ENCODE assay signal across 24 mouse cellular contexts in genomic region chr17:35205380-35205769, GRCm38 (mm10). TPM values are rescaled to one million over a fixed set of nuclear protein-coding genes. Genes with fewer than 3 reads are reported as not detected.
DNase-seq lines count a peak whose midpoint lies in the region; ATAC-seq and TF ChIP-seq lines count a peak whose summit lies in the region.
"Had no signal": no experiment of that assay in that cellular context is flagged by ENCODE, and none has a peak within 500 bp of the region (broad histone marks: within the 10 kb centered on the region; RNA-seq: fewer than 3 reads in every experiment).

No protein-coding gene starts in this region.

- no peak for ATAC-seq in heart, embryonic 13.5 days (ENCODE audit: extremely low read depth, insufficient number of reproducible peaks, low FRiP score, low TSS enrichment)
- no peak for ATAC-seq in limb, embryonic 13.5 days (ENCODE audit: low FRiP score, low read depth)
- ATAC-seq in liver, postnatal 0 days = no peak
- ATAC-seq: intestine, embryonic 16.5 days; lung, postnatal 0 days had no signal

- intact Hi-C loops in heart, adult 2 months (cut with DNase I) = no loop called here

- H3K36me3 ChIP-seq in heart, embryonic 13.5 days = no peaks in the 10 kb centered on the region
- no peaks in the 10 kb centered on the region for H3K36me3 ChIP-seq in heart, adult 2 months (ENCODE audit: control insufficient read depth, insufficient read depth, low read length)
- H3K36me3 ChIP-seq in limb, embryonic 13.5 days = no peaks in the 10 kb centered on the region
- no peaks in the 10 kb centered on the region for H3K36me3 ChIP-seq in limb, embryonic 10.5 days
- H3K36me3 ChIP-seq in thymus, adult 2 months (ENCODE audit: control insufficient read depth, insufficient read depth, low read length) = no peaks in the 10 kb centered on the region
- no peaks in the 10 kb centered on the region for H3K36me3 ChIP-seq in liver, postnatal 0 days (replicated peaks; ENCODE audit: insufficient read depth, low read length)
- H3K36me3 ChIP-seq: embryonic facial prominence, embryonic 13.5 days; limb, embryonic 12.5 days had no signal

- H3K9ac ChIP-seq in heart, embryonic 13.5 days = no peak overlapping the region; the same call in 1 of the 2 replicates
- no peak overlapping the region for H3K9ac ChIP-seq in heart, adult 2 months (ENCODE audit: low read depth, low read length)
- H3K9ac ChIP-seq in limb, embryonic 13.5 days = 0 out of 2 replicates have a peak overlapping the region, but pooled peaks have one; percentile 13
- no peak overlapping the region for H3K9ac ChIP-seq in liver, postnatal 0 days (replicated peaks)
- H3K9ac ChIP-seq: embryonic facial prominence, embryonic 13.5 days; limb, embryonic 12.5 days; liver, embryonic 14.5 days had no signal

- TF ChIP-seq CTCF in heart, adult 2 months (IDR thresholded peaks at IDR 0.05) = no peak
- TF ChIP-seq CTCF in thymus, adult 2 months (IDR thresholded peaks at IDR 0.05; ENCODE audit: borderline replicate concordance, control insufficient read depth, extremely low read depth, insufficient read depth, low read length, poor library complexity) = no peak
- no peak for TF ChIP-seq CTCF in liver, postnatal 0 days (IDR thresholded peaks at IDR 0.05; ENCODE audit: low read depth)

- no peak overlapping the region for H3K27ac ChIP-seq in heart, embryonic 13.5 days (replicated peaks)
- H3K27ac ChIP-seq in heart, adult 2 months = no peak overlapping the region
- H3K27ac ChIP-seq in limb, embryonic 13.5 days = no peak overlapping the region
- no peak overlapping the region for H3K27ac ChIP-seq in limb, embryonic 10.5 days
- H3K27ac ChIP-seq in thymus, adult 2 months (ENCODE audit: control insufficient read depth, insufficient read depth, low read length) = peak overlapping the region; percentile 79
- no peak overlapping the region for H3K27ac ChIP-seq in liver, postnatal 0 days (ENCODE audit: low read depth)
- H3K27ac ChIP-seq: embryonic facial prominence, embryonic 13.5 days; gastrocnemius, adult 2 months; limb, embryonic 12.5 days; liver, embryonic 14.5 days had no signal

- H3K4me1 ChIP-seq in heart, embryonic 13.5 days = peaks cover 6% of the 10 kb centered on the region
- peaks cover 2% of the 10 kb centered on the region for H3K4me1 ChIP-seq in heart, adult 2 months (ENCODE audit: control insufficient read depth, insufficient read depth, low read length)
- no peaks in the 10 kb centered on the region for H3K4me1 ChIP-seq in limb, embryonic 13.5 days
- peaks cover 3% of the 10 kb centered on the region for H3K4me1 ChIP-seq in limb, embryonic 10.5 days
- peaks cover 58% of the 10 kb centered on the region for H3K4me1 ChIP-seq in thymus, adult 2 months (replicated peaks; ENCODE audit: control insufficient read depth, insufficient read depth, low read length)
- H3K4me1 ChIP-seq in liver, postnatal 0 days (ENCODE audit: insufficient read depth) = peaks cover 17% of the 10 kb centered on the region
- H3K4me1 ChIP-seq: embryonic facial prominence, embryonic 13.5 days had no signal

- H3K9me3 ChIP-seq in heart, embryonic 13.5 days = no peaks in the 10 kb centered on the region
- H3K9me3 ChIP-seq in limb, embryonic 13.5 days = no peaks in the 10 kb centered on the region
- H3K9me3 ChIP-seq in limb, embryonic 10.5 days (replicated peaks) = no peaks in the 10 kb centered on the region
- no peaks in the 10 kb centered on the region for H3K9me3 ChIP-seq in liver, postnatal 0 days (ENCODE audit: low read length)
- H3K9me3 ChIP-seq: embryonic facial prominence, embryonic 13.5 days; limb, embryonic 12.5 days had no signal

- peak overlapping the region; percentile 3; the same call in 1 of the 2 replicates for H3K4me2 ChIP-seq in heart, embryonic 13.5 days
- H3K4me2 ChIP-seq in limb, embryonic 13.5 days (replicated peaks) = no peak overlapping the region
- no peak overlapping the region for H3K4me2 ChIP-seq in liver, postnatal 0 days (ENCODE audit: low read depth, low read length)
- H3K4me2 ChIP-seq: embryonic facial prominence, embryonic 13.5 days; limb, embryonic 12.5 days had no signal

- no peak overlapping the region for H3K4me3 ChIP-seq in heart, embryonic 13.5 days
- H3K4me3 ChIP-seq in heart, adult 2 months = no peak overlapping the region
- no peak overlapping the region for H3K4me3 ChIP-seq in limb, embryonic 13.5 days
- no peak overlapping the region; the same call in 1 of the 2 replicates for H3K4me3 ChIP-seq in limb, embryonic 10.5 days
- H3K4me3 ChIP-seq in thymus, adult 2 months (ENCODE audit: control insufficient read depth, insufficient read depth, low read length) = peak overlapping the region; percentile 30
- no peak overlapping the region for H3K4me3 ChIP-seq in liver, postnatal 0 days (ENCODE audit: low read depth, low read length)
- H3K4me3 ChIP-seq: embryonic facial prominence, embryonic 13.5 days; gastrocnemius, adult 2 months; limb, embryonic 12.5 days had no signal

- 37% methylated on average over 10 of the region's 10 CpGs for WGBS in heart, embryonic 13.5 days
- 70% methylated on average over 10 of the region's 10 CpGs for WGBS in heart, adult 2 months
- 54% methylated on average over 10 of the region's 10 CpGs for whole genome bisulfite sequencing in limb, embryonic 13.5 days
- WGBS in limb, embryonic 10.5 days = 56% methylated on average over 10 of the region's 10 CpGs
- 31% methylated on average over 10 of the region's 10 CpGs for WGBS in thymus, adult 2 months
- 55% methylated on average over 10 of the region's 10 CpGs for WGBS in liver, postnatal 0 days (ENCODE audit: insufficient replicate concordance)

- peaks cover 59% of the 10 kb centered on the region for H3K27me3 ChIP-seq in heart, embryonic 13.5 days (replicated peaks)
- no peaks in the 10 kb centered on the region; the same call in 1 of the 2 replicates for H3K27me3 ChIP-seq in heart, adult 2 months (ENCODE audit: control insufficient read depth, insufficient read depth, low read length)
- peaks cover 56% of the 10 kb centered on the region for H3K27me3 ChIP-seq in limb, embryonic 13.5 days
- H3K27me3 ChIP-seq in limb, embryonic 10.5 days (ENCODE audit: low read depth, poor library complexity, severe bottlenecking) = peaks cover 61% of the 10 kb centered on the region
- no peaks in the 10 kb centered on the region for H3K27me3 ChIP-seq in thymus, adult 2 months (ENCODE audit: control insufficient read depth, insufficient read depth, low read length)
- peaks cover 25% of the 10 kb centered on the region; the same call in 1 of the 2 replicates for H3K27me3 ChIP-seq in liver, postnatal 0 days (ENCODE audit: insufficient read depth, low read length)

- no peaks in the 10 kb centered on the region for H3K79me2 ChIP-seq in heart, adult 2 months (replicated peaks; ENCODE audit: control insufficient read depth, insufficient read depth, low read length)

- DNase-seq in heart, adult 2 months = no peak
- no peak for DNase-seq in limb, embryonic 10.5 days (ENCODE audit: low spot score)
- DNase-seq in thymus, adult 2 months = peak; percentile 35
- no peak for DNase-seq in thymus, postnatal 0 days (ENCODE audit: low spot score)
- DNase-seq in urinary bladder, postnatal 10 days (ENCODE audit: low spot score) = no peak
- no peak for DNase-seq in liver, postnatal 0 days
- DNase-seq: adrenal gland, postnatal 36 days; cerebellum, adult 9-10 months; gastrocnemius, adult 2 months; heart, adult 18-20 months; heart, postnatal 36 days; kidney, postnatal 10 days had no signal

- no peak for TF ChIP-seq EP300 in heart, adult 2 months (IDR thresholded peaks at IDR 0.05; ENCODE audit: insufficient read depth, low read depth, low read length)
- no peak for TF ChIP-seq EP300 in liver, postnatal 0 days (IDR thresholded peaks at IDR 0.05; ENCODE audit: low read depth)

- no peak for TF ChIP-seq POLR2A in heart, adult 2 months (IDR thresholded peaks at IDR 0.05; ENCODE audit: insufficient read depth, low read depth, low read length)
- TF ChIP-seq POLR2A in thymus, adult 2 months (IDR thresholded peaks at IDR 0.05; ENCODE audit: control insufficient read depth, extremely low read depth, insufficient read depth, low read length, poor library complexity) = no peak

RNA-seq across cellular contexts. Expression of gene Lta, which starts 0.2 kb away (rescaled TPM):
- polyA plus RNA-seq in heart, embryonic 13.5 days (2015; fragmentation: Nextera tagmentation; extraction: Ambion mirVana) = not detected in 2 replicates
- under 1 TPM in 1 of 2 experiments, not detected in 1; 0.23 TPM for total RNA-seq in heart, adult 2 months (2021)
- 0.12 TPM in 1 of 2 replicates, not detected in the other for polyA plus RNA-seq in heart, adult 2 months (2012; rRNA removed)
- not detected in 2 replicates for polyA plus RNA-seq in limb, embryonic 13.5 days (2015; fragmentation: Nextera tagmentation; extraction: Ambion mirVana)
- polyA plus RNA-seq in limb, embryonic 10.5 days (2016; fragmentation: Nextera tagmentation; extraction: Ambion mirVana) = not detected in 2 replicates
- polyA plus RNA-seq in thymus, adult 2 months (2012; rRNA removed) = 14.4 and 14.5 TPM in 2 replicates
- polyA plus RNA-seq in thymus, postnatal 0 days (2015; fragmentation: Nextera tagmentation; extraction: Ambion mirVana) = 4.4 and 4.7 TPM in 2 replicates
- polyA plus RNA-seq in liver, postnatal 0 days (2015; fragmentation: Nextera tagmentation; extraction: Ambion mirVana) = not detected in 2 replicates
- total RNA-seq: megakaryocyte, adult 5-6 weeks had no signal
- polyA plus RNA-seq: limb, embryonic 12.5 days had no signal

RNA-seq across cellular contexts. Expression of gene Tnf, which starts 3.6 kb away (rescaled TPM):
- 0.12 and 0.23 TPM in 2 replicates for polyA plus RNA-seq in heart, embryonic 13.5 days (2015; fragmentation: Nextera tagmentation; extraction: Ambion mirVana)
- under 1 TPM in 1 of 2 experiments, not detected in 1; 0.34 TPM for total RNA-seq in heart, adult 2 months (2021)
- polyA plus RNA-seq in heart, adult 2 months (2012; rRNA removed) = 0.38 and 0.80 TPM in 2 replicates
- polyA plus RNA-seq in limb, embryonic 13.5 days (2015; fragmentation: Nextera tagmentation; extraction: Ambion mirVana) = 0.27 and 0.36 TPM in 2 replicates
- 0.14 TPM in 1 of 2 replicates, not detected in the other for polyA plus RNA-seq in limb, embryonic 10.5 days (2016; fragmentation: Nextera tagmentation; extraction: Ambion mirVana)
- polyA plus RNA-seq in thymus, adult 2 months (2012; rRNA removed) = 11.3 and 11.4 TPM in 2 replicates
- polyA plus RNA-seq in thymus, postnatal 0 days (2015; fragmentation: Nextera tagmentation; extraction: Ambion mirVana) = 4.2 and 5.7 TPM in 2 replicates
- polyA plus RNA-seq in liver, postnatal 0 days (2015; fragmentation: Nextera tagmentation; extraction: Ambion mirVana) = 0.59 and 0.75 TPM in 2 replicates
- total RNA-seq: gastrocnemius, adult 2 months; left cerebral cortex, adult 18-20 months had no signal
- polyA plus RNA-seq: limb, embryonic 12.5 days had no signal

RNA-seq across cellular contexts. Expression of gene Ltb, which starts 11.1 kb away (rescaled TPM):
- 0.64 TPM in 1 of 2 replicates, not detected in the other for polyA plus RNA-seq in heart, embryonic 13.5 days (2015; fragmentation: Nextera tagmentation; extraction: Ambion mirVana)
- total RNA-seq in heart, adult 2 months (2021) = 1 to 10 TPM; 1.3 TPM
- 2.0 and 5.2 TPM in 2 replicates for polyA plus RNA-seq in heart, adult 2 months (2012; rRNA removed)
- 0.99 and 1.3 TPM in 2 replicates for polyA plus RNA-seq in limb, embryonic 13.5 days (2015; fragmentation: Nextera tagmentation; extraction: Ambion mirVana)
- 0.38 and 0.45 TPM in 2 replicates for polyA plus RNA-seq in limb, embryonic 10.5 days (2016; fragmentation: Nextera tagmentation; extraction: Ambion mirVana)
- 358 and 375 TPM in 2 replicates for polyA plus RNA-seq in thymus, adult 2 months (2012; rRNA removed)
- polyA plus RNA-seq in thymus, postnatal 0 days (2015; fragmentation: Nextera tagmentation; extraction: Ambion mirVana) = 144 and 167 TPM in 2 replicates
- polyA plus RNA-seq in liver, postnatal 0 days (2015; fragmentation: Nextera tagmentation; extraction: Ambion mirVana) = 5.3 and 6.0 TPM in 2 replicates
- total RNA-seq: gastrocnemius, adult 2 months had no signal

RNA-seq across cellular contexts. Expression of gene Gm16181, which starts 15.3 kb away (rescaled TPM):
- polyA plus RNA-seq in heart, embryonic 13.5 days (2015; fragmentation: Nextera tagmentation; extraction: Ambion mirVana) = not detected in 2 replicates
- total RNA-seq in heart, adult 2 months (2021) = not detected
- polyA plus RNA-seq in heart, adult 2 months (2012; rRNA removed) = 2.1 and 3.2 TPM in 2 replicates
- polyA plus RNA-seq in limb, embryonic 13.5 days (2015; fragmentation: Nextera tagmentation; extraction: Ambion mirVana) = 0.40 and 0.60 TPM in 2 replicates
- 0.30 and 0.33 TPM in 2 replicates for polyA plus RNA-seq in limb, embryonic 10.5 days (2016; fragmentation: Nextera tagmentation; extraction: Ambion mirVana)
- polyA plus RNA-seq in thymus, adult 2 months (2012; rRNA removed) = 0.29 TPM in 1 of 2 replicates, not detected in the other
- polyA plus RNA-seq in thymus, postnatal 0 days (2015; fragmentation: Nextera tagmentation; extraction: Ambion mirVana) = 0.26 and 0.69 TPM in 2 replicates
- polyA plus RNA-seq in liver, postnatal 0 days (2015; fragmentation: Nextera tagmentation; extraction: Ambion mirVana) = 0.22 TPM in 2 replicates
- total RNA-seq: adrenal gland, postnatal 36 days; gastrocnemius, adult 2 months; heart, adult 18-20 months; heart, postnatal 36 days; layer of hippocampus, adult 8-10 months; left cerebral cortex, adult 18-20 months had no signal
- polyA plus RNA-seq: cortical plate, adult 2 months; embryonic facial prominence, embryonic 13.5 days; lung, postnatal 0 days; testis, adult 2 months had no signal

RNA-seq across cellular contexts. Expression of gene Lst1, which starts 17.1 kb away (rescaled TPM):
- 8.6 and 9.9 TPM in 2 replicates for polyA plus RNA-seq in heart, embryonic 13.5 days (2015; fragmentation: Nextera tagmentation; extraction: Ambion mirVana)
- 1 to 10 TPM; 4.1 to 4.5 TPM for total RNA-seq in heart, adult 2 months (2021)
- polyA plus RNA-seq in heart, adult 2 months (2012; rRNA removed) = 7.2 and 11.3 TPM in 2 replicates
- 10.1 and 12.1 TPM in 2 replicates for polyA plus RNA-seq in limb, embryonic 13.5 days (2015; fragmentation: Nextera tagmentation; extraction: Ambion mirVana)
- polyA plus RNA-seq in limb, embryonic 10.5 days (2016; fragmentation: Nextera tagmentation; extraction: Ambion mirVana) = 1.6 and 2.0 TPM in 2 replicates
- 30.7 and 49.6 TPM in 2 replicates for polyA plus RNA-seq in thymus, adult 2 months (2012; rRNA removed)
- polyA plus RNA-seq in thymus, postnatal 0 days (2015; fragmentation: Nextera tagmentation; extraction: Ambion mirVana) = 35.3 and 41.8 TPM in 2 replicates
- polyA plus RNA-seq in liver, postnatal 0 days (2015; fragmentation: Nextera tagmentation; extraction: Ambion mirVana) = 41.2 and 44.2 TPM in 2 replicates

Comparison
In these comparisons a context has a peak if more than half of its experiments do, and no peak if none do; other contexts are left out.
1. RNA of gene Ltb, which starts 11.1 kb away (polyA plus RNA-seq): 358 to 375 TPM in thymus, adult 2 months and 144 to 167 TPM in thymus, postnatal 0 days; 5.3 to 6.0 TPM in liver, postnatal 0 days, 2.0 to 5.2 TPM in heart, adult 2 months, 0.99 to 1.3 TPM in limb, embryonic 13.5 days, 0.64 TPM in heart, embryonic 13.5 days and 0.38 to 0.45 TPM in limb, embryonic 10.5 days; every median in the first group is over 10 times any median in the second.